Comparison of ENCODE assay signal across 52 mouse cellular contexts in genomic region chr1:30923941-30924340, GRCm38 (mm10). TPM values are rescaled to one million over a fixed set of nuclear protein-coding genes. Genes with fewer than 3 reads are reported as not detected.
"Had no signal": no experiment of that assay in that cellular context is flagged by ENCODE, and none has a peak within 500 bp of the region (broad histone marks: within the 10 kb centered on the region; RNA-seq: fewer than 3 reads in every experiment).

No protein-coding gene starts in this region.

- H3K9ac ChIP-seq: heart, embryonic 12.5 days; heart, embryonic 13.5 days; heart, embryonic 15.5 days; hindbrain, embryonic 12.5 days; hindbrain, embryonic 13.5 days; hindbrain, embryonic 14.5 days; hindbrain, embryonic 15.5 days; intestine, embryonic 15.5 days; kidney, embryonic 15.5 days had no signal

- H3K4me2 ChIP-seq: heart, embryonic 11.5 days; heart, embryonic 12.5 days; heart, embryonic 13.5 days; heart, embryonic 15.5 days; hindbrain, embryonic 12.5 days; hindbrain, embryonic 13.5 days; hindbrain, embryonic 14.5 days; hindbrain, embryonic 15.5 days; intestine, embryonic 15.5 days; kidney, embryonic 15.5 days had no signal

- H3K36me3 ChIP-seq: heart, embryonic 10.5 days; heart, embryonic 12.5 days; heart, embryonic 13.5 days; heart, embryonic 15.5 days; hindbrain, embryonic 10.5 days; hindbrain, embryonic 12.5 days; hindbrain, embryonic 13.5 days; hindbrain, embryonic 15.5 days; intestine, embryonic 15.5 days; kidney, embryonic 15.5 days had no signal

- DNase-seq: heart, postnatal 10 days; heart, postnatal 14 days; heart, postnatal 36 days; heart, postnatal 4 days; kidney, adult 11 months; kidney, adult 18-20 months; kidney, adult 2 months; kidney, adult 8-10 months; kidney, adult 9 months; kidney, postnatal 10 days; kidney, postnatal 14 days; kidney, postnatal 25 days; kidney, postnatal 36 days; kidney, postnatal 4 days; layer of hippocampus, adult 9-11 months; layer of hippocampus, postnatal 36 days had no signal

- H3K27ac ChIP-seq: heart, embryonic 10.5 days; heart, embryonic 13.5 days; heart, embryonic 15.5 days; hindbrain, embryonic 10.5 days; hindbrain, embryonic 12.5 days; hindbrain, embryonic 13.5 days; hindbrain, embryonic 14.5 days; hindbrain, embryonic 15.5 days; hindbrain, postnatal 0 days; intestine, embryonic 15.5 days; kidney, embryonic 15.5 days; kidney, postnatal 0 days; layer of hippocampus, adult 2 months; left cerebral cortex, adult 2 months had no signal

- H3K4me1 ChIP-seq: heart, embryonic 10.5 days; heart, embryonic 12.5 days; heart, embryonic 13.5 days; heart, embryonic 15.5 days; hindbrain, embryonic 10.5 days; hindbrain, embryonic 12.5 days; hindbrain, embryonic 13.5 days; hindbrain, embryonic 15.5 days; intestine, embryonic 15.5 days; kidney, embryonic 15.5 days had no signal

- H3K27me3 ChIP-seq: heart, embryonic 12.5 days; heart, embryonic 13.5 days; heart, embryonic 15.5 days; hindbrain, embryonic 12.5 days; hindbrain, embryonic 13.5 days; hindbrain, embryonic 15.5 days; intestine, embryonic 15.5 days; kidney, embryonic 15.5 days had no signal

- H3K4me3 ChIP-seq: heart, embryonic 10.5 days; heart, embryonic 12.5 days; heart, embryonic 13.5 days; heart, embryonic 15.5 days; hindbrain, embryonic 10.5 days; hindbrain, embryonic 12.5 days; hindbrain, embryonic 13.5 days; hindbrain, embryonic 15.5 days; intestine, embryonic 15.5 days; kidney, embryonic 15.5 days; layer of hippocampus, adult 2 months; left cerebral cortex, adult 2 months had no signal

RNA-seq across cellular contexts. Expression of gene AC153137.1, which starts 53.8 kb away (rescaled TPM):
- total RNA-seq: heart, postnatal 10 days; heart, postnatal 14 days; heart, postnatal 25 days; heart, postnatal 36 days; heart, postnatal 4 days; hematopoietic stem cell, adult 5-6 weeks; hindbrain, postnatal 0 days; layer of hippocampus, adult 18-20 months; layer of hippocampus, adult 2 months; layer of hippocampus, adult 8-10 months; layer of hippocampus, postnatal 10 days; layer of hippocampus, postnatal 14 days; layer of hippocampus, postnatal 25 days; layer of hippocampus, postnatal 36 days; left cerebral cortex, adult 18-20 months; left cerebral cortex, adult 2 months had no signal
- polyA plus RNA-seq: heart, embryonic 10.5 days; heart, embryonic 11.5 days; heart, embryonic 12.5 days; heart, embryonic 13.5 days; heart, embryonic 14.5 days; heart, embryonic 15.5 days; heart, embryonic 16.5 days; heart, postnatal 0 days; hindbrain, embryonic 10.5 days; hindbrain, embryonic 11.5 days; hindbrain, embryonic 12.5 days; hindbrain, embryonic 13.5 days; hindbrain, embryonic 14.5 days; hindbrain, embryonic 15.5 days; hindbrain, embryonic 16.5 days; hindbrain, postnatal 0 days; inflammation-experienced regulatory T-cells, adult 6 months; intestine, embryonic 14.5 days; intestine, embryonic 15.5 days; intestine, embryonic 16.5 days; intestine, postnatal 0 days; kidney, adult 2 months; kidney, embryonic 14.5 days; kidney, embryonic 15.5 days; kidney, embryonic 16.5 days; kidney, postnatal 0 days; large intestine, adult 2 months had no signal
